Mouse (Mus musculus): ENCODE data around the gene Zfp992.

GRCm38 (mm10) chr4:146455321-146455721 is 6.5 kb downstream of the Zfp992 start:
- no peak for TF ChIP-seq POLR2A (IDR thresholded peaks at IDR 0.05; ENCODE audit: borderline replicate concordance, insufficient read depth, low read length)
- no peak for TF ChIP-seq CTCF (IDR thresholded peaks at IDR 0.05; ENCODE audit: borderline replicate concordance, insufficient read depth, low read depth, low read length)

Measured in cerebellum, adult 2 months (tissue).